Mouse (Mus musculus) inflammation-experienced regulatory T-cells, adult 16 weeks (primary cell): Measurements from ENCODE around the gene Kif21a. TPM values are rescaled to one million over a fixed set of nuclear protein-coding genes. Genes with fewer than 3 reads are reported as not detected.

Experiments used
- polyA plus RNA-seq: library from polyadenylated mRNA; unstranded; fragments of 100-300 nt; shearing (Covaris generic); gene quantifications from one replicate; pipeline ENCODE4 v1.2.1, GENCODE M21; 2017

Gene Kif21a
- polyA plus RNA-seq: not detected

GRCm38 (mm10) chr15:91049496-91050441, at the start of gene Kif21a:
Gene Kif21a (minus strand): TSS chr15:91049948.

Other genes starting within 250 kb of the Kif21a start
- 0.30 TPM for gene Abcd2, start 141.9 kb upstream of the Kif21a start, polyA plus RNA-seq
- gene CN725425, start 149.5 kb upstream of the Kif21a start, polyA plus RNA-seq: not detected